Mouse (Mus musculus): ENCODE measurements at regions not wholly inside any gene's neighbourhood (a gene's known extent, or its start where the extent isn't known, plus 50 kb on each side); places are given as distances from the start of the nearest gene placed in this dataset.

DNA sequence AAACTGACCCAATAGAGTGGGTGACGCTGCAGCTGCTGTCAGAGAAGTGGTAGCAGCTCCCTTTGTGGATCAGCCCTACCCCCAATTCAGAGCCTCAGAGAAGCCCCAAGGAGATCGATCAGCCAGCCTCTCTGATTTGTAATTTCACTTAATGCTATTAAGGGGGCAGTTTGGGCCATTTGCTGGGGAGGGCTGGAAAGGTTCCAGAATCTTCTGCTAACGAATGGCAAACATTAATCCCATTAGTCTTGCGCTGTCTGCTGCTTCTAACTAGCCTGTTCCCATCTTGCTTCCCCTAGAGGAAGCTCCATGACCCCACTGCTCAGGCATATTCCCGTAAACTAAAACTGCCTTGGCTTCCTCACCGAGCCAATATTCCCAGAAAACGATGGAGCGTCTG lies 59.9 kb upstream of the Lrrn2 start:
- DNase-seq (ENCODE audit: low spot score in 2 of 2) = no peak

DNA sequence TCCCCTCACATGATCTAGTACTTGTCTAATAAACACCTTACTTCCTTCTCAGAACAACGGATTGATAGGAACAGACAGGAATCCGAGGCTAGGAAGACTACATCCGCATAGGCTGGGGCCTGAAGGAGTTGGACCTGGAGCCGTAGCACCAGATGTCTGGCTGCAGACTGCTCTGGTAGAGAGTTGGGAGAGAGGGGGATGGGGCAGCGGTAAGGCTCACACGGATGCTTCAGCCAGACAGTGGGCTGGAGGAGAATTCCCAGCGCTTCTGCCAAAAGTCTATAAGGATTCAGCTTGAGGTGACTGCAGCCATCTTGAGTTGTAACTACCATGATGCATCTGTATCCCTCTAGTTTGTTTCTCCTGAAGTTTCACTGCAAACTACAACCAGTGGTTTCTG lies 61.8 kb upstream of the Lrrn2 start:
- DNase-seq (ENCODE audit: low spot score in 2 of 2) = peak; percentile 12 to 18

DNA sequence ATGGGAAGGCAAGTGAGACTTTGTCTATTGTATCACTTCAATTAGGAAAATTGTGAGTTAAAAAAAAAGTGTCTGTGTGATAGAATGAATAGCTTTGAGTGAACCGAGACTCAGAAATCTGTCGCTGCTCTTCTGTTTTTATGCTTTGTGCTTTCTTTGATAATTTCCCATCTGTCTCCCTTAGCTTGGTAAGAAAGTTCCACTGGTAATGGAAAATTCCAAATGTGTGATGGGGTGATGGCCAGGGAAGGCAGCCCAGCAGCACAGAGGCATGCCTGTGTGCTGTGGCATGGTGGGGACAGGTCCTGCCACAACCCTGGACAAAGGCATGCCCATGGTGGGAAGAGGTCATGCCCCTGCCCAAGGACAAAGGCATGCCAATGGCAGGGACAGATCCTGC lies 62.7 kb upstream of the Lrrn2 start:
- DNase-seq (ENCODE audit: low spot score in 2 of 2) = no peak

DNA sequence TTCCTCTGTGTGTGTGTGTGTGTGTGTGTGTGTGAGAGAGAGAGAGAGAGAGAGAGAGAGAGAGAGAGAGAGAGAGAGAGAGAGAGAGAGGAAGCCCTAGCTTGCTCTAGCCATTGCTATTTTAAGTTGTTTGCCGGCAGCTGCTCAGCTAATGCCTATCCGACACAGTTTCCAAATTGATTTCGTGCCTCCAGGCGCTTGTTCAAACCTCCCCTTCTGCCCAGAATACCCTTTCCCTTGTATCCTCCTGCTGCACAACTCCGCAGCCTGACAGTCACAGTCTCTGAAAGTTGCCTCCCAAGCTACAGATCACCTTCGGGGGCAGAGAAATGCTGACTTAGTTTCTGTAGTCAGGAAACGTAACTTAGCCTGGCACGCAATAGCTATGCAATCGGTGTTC lies 63.9 kb upstream of the Nfasc start:
- DNase-seq (ENCODE audit: low spot score in 2 of 2) = no peak

DNA sequence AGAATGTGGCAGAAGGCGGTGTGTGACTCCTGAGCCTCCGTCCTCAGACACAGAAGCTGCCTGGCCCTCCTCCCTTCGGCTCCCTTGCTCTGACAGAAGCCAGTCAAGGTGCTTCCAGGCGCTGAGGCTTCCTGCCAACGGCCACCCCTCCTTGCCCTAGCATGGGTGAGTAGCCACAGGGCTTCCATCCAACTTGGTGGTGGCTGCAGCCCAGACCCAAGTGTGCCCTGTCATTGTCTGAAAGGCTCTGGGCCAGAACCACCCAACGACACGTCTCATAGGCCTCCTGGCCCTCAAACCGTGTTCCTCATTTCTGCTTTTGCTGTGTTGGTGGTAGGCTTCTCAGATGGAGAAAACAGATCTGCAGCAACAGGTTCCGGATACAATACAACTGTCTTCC lies 62.2 kb upstream of the Nfasc start:
- no peak for DNase-seq (ENCODE audit: low spot score in 2 of 2)

DNA sequence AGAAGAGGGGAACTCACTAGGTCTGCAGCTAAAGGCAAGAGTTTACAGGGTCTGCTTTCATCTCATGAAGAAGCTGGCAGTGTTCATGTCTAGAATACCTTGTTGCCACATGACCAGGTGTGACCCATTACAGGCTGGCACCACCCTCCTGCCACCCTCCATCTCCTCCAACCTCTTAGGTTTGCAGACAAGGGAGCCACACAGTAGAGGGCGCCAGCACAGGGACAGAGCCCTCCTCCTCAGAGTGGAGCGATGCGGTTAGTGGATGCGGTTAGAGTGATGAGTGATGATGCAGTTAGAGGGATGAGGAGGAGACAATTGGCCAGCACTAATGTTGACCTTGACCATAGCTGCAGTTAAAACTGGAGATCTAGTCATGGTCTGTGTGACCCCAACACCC lies 60.8 kb upstream of the Nfasc start:
- no peak for DNase-seq (ENCODE audit: low spot score in 2 of 2)

DNA sequence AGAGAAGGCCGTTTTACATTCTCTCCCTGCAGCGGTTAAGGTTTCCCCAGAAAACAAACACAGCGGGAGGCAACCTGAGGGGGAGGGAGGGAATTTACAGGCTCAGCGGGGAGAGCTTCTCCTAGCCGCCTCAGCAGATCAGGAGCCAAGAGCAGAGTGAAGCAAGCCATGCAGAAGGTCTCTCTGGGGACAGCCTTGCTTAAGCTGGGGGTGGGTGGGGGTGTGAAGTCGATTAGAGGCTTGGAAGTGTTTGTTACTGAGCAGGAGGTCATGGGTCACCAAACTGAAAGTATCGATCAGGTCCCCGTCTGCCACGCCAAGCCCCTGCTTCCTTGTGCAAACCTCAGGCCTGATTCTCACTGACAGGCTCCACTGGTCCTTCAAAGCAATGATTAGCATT lies 58.7 kb upstream of the Nfasc start:
- no peak for DNase-seq (ENCODE audit: low spot score in 2 of 2)

DNA sequence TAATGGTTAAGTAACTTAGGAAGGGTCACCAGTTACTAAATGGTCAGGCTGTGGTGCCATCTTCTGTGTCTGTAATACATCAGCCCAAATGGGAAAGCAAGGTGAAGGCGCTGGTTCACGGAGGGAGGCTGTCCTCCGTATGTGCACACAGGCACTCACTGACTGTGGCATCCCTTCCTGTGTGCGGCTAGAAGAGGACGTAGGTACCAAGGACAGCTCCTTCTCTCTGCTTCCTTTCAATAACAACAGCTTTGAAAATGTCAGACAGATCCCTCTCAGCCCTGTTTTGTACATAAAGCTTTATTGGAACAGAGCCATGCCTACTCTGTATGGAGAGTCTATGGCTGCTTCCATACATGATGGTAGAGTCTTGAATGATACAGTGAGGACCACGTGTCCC lies 57.7 kb upstream of the Nfasc start:
- DNase-seq (ENCODE audit: low spot score in 2 of 2) = no peak

DNA sequence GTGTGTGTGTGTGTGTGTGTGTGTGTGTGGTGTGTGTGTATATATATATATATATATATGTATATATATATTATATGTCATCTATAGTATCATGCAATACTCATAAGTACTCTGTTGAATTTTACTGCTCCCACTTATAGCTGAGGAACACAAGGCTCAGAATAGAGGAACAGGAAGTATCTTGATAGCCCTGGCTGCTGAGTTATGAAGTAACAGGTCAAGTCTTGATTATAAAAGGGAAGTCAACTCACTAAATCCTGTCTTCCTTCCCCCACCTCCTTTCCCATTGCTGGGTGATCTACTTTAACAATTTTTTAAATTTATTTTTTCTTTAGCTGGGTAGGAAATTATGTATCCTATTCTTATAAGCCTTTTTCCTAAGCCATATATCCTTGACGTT lies 52.9 kb upstream of the Nfasc start:
- no peak for DNase-seq (ENCODE audit: low spot score in 2 of 2)
